Mouse (Mus musculus) MEL (cell line): ENCODE measurements at regions not wholly inside any gene's neighbourhood (a gene's known extent, or its start where the extent isn't known, plus 50 kb on each side); places are given as distances from the start of the nearest gene placed in this dataset.

Experiments used
- DNase-seq: peaks from one replicate; pipeline ENCODE4 v3.0.0; 2011; ENCODE audit warnings: low read depth, low spot score
- H3K27ac ChIP-seq: 2 replicates; pipeline ENCODE4 v1.5.1; 2012; ENCODE audit warnings: low read depth, mild to moderate bottlenecking, control low read depth, low read length, moderate library complexity; ENCODE audit not compliant: control insufficient read depth
- H3K27me3 ChIP-seq, 2 experiments: fragments of 150-350 bp in 1 of 2; sonication (generic) in 1 of 2; 2 replicates each; pipeline ENCODE4 v1.6.1; 2012; ENCODE audit warnings: low read length in 2 of 2, mild to moderate bottlenecking in 2 of 2, improper control_type of control experiment in 1 of 2, moderate library complexity in 1 of 2; ENCODE audit not compliant: insufficient read depth in 2 of 2, control insufficient read depth in 1 of 2
- H3K36me3 ChIP-seq, 2 experiments: 2 replicates each; pipeline ENCODE4 v1.6.1; 2012 to 2014; ENCODE audit warnings: low read length in 2 of 2, improper control_type of control experiment in 1 of 2, inconsistent platforms in 1 of 2, mild to moderate bottlenecking in 1 of 2; ENCODE audit not compliant: insufficient read depth in 2 of 2, control insufficient read depth in 1 of 2
- H3K4me1 ChIP-seq, 2 experiments: fragments of 150-350 bp in 1 of 2; sonication (generic) in 1 of 2; 2 replicates each; pipeline ENCODE4 v1.6.1; 2012; ENCODE audit warnings: low read length in 2 of 2, improper control_type of control experiment in 1 of 2, mild to moderate bottlenecking in 1 of 2; ENCODE audit not compliant: insufficient read depth in 2 of 2, control insufficient read depth in 1 of 2
- H3K4me3 ChIP-seq, 2 experiments: fragments of 150-350 bp in 1 of 2; sonication (generic) in 1 of 2; 2 replicates each; pipeline ENCODE4 v1.5.1; 2012; ENCODE audit warnings: low read depth in 2 of 2, low read length in 2 of 2, mild to moderate bottlenecking in 2 of 2, moderate library complexity in 2 of 2, control low read depth in 1 of 2, improper control_type of control experiment in 1 of 2; ENCODE audit not compliant: control insufficient read depth in 1 of 2, insufficient read depth in 1 of 2
- H3K79me2 ChIP-seq: 2 replicates; pipeline ENCODE4 v1.6.1; 2012; ENCODE audit warnings: mild to moderate bottlenecking, low read length, moderate library complexity; ENCODE audit not compliant: control insufficient read depth, poor library complexity, insufficient read depth
- H3K9ac ChIP-seq: 2 replicates; pipeline ENCODE4 v1.6.1; 2012; ENCODE audit warnings: low read depth, mild to moderate bottlenecking, control low read depth, low read length, moderate library complexity; ENCODE audit not compliant: control insufficient read depth, poor library complexity, severe bottlenecking
- H3K9me3 ChIP-seq: fragments of 150-350 bp; sonication (generic); replicated peaks from 2 replicates; pipeline ENCODE4 v1.6.1; 2012; ENCODE audit warnings: mild to moderate bottlenecking, low read length, improper control_type of control experiment, moderate library complexity; ENCODE audit not compliant: insufficient read depth
- BHLHE40 ChIP-seq: IDR thresholded peaks from 2 replicates; pipeline ENCODE4 v1.6.1; 2012; ENCODE audit warnings: low read depth, mild to moderate bottlenecking, inconsistent platforms, low read length, improper control_type of control experiment, borderline replicate concordance
- CHD2 ChIP-seq: IDR thresholded peaks from 2 replicates; pipeline ENCODE4 v1.6.1; 2011; ENCODE audit warnings: low read length, improper control_type of control experiment
- CTCF ChIP-seq, 3 experiments: IDR thresholded peaks in 2 of 3; conservative IDR thresholded peaks in 1 of 3; 2 replicates each; pipeline ENCODE4 v1.5.1; 2011 to 2012; ENCODE audit warnings: low read length in 3 of 3, low read depth in 2 of 3, mild to moderate bottlenecking in 2 of 3, improper control_type of control experiment in 1 of 3, inconsistent platforms in 1 of 3, mixed read lengths in 1 of 3, moderate library complexity in 1 of 3; ENCODE audit not compliant: control insufficient read depth in 1 of 3, insufficient read depth in 1 of 3, poor library complexity in 1 of 3, severe bottlenecking in 1 of 3
- ELF1 ChIP-seq: IDR thresholded peaks from 2 replicates; pipeline ENCODE4 v1.6.1; 2014; ENCODE audit warnings: low read depth, mild to moderate bottlenecking, inconsistent platforms, low read length, improper control_type of control experiment, moderate library complexity
- EP300 ChIP-seq, 2 experiments: IDR thresholded peaks; 2 replicates each; pipeline ENCODE4 v1.6.1; 2011; ENCODE audit warnings: improper control_type of control experiment in 2 of 2, low read length in 2 of 2, low read depth in 1 of 2, mild to moderate bottlenecking in 1 of 2
- GABPA ChIP-seq: IDR thresholded peaks from 2 replicates; pipeline ENCODE4 v1.6.1; 2012; ENCODE audit warnings: low read depth, mild to moderate bottlenecking, inconsistent platforms, low read length, improper control_type of control experiment, moderate library complexity
- GATA1 ChIP-seq: IDR thresholded peaks from 2 replicates; pipeline ENCODE4 v1.6.1; 2011; ENCODE audit warnings: low read depth, low read length, improper control_type of control experiment
- HCFC1 ChIP-seq: IDR thresholded peaks from 2 replicates; pipeline ENCODE4 v1.6.1; 2012; ENCODE audit warnings: low read depth, mild to moderate bottlenecking, inconsistent platforms, low read length, improper control_type of control experiment, moderate library complexity
- KAT2A ChIP-seq: conservative IDR thresholded peaks from 2 replicates; pipeline ENCODE4 v1.6.1; 2012; ENCODE audit warnings: low read depth, low read length, improper control_type of control experiment, inconsistent platforms
- MAFK ChIP-seq: IDR thresholded peaks from 2 replicates; pipeline ENCODE4 v1.6.1; 2011; ENCODE audit warnings: low read depth, mild to moderate bottlenecking, low read length, improper control_type of control experiment, borderline replicate concordance
- MEF2A ChIP-seq: IDR thresholded peaks from 2 replicates; pipeline ENCODE4 v1.6.1; 2014; ENCODE audit warnings: low read depth, mild to moderate bottlenecking, inconsistent platforms, low read length, improper control_type of control experiment; ENCODE audit not compliant: poor library complexity, insufficient replicate concordance, severe bottlenecking; ENCODE audit errors: extremely low read depth
- NELFE ChIP-seq: IDR thresholded peaks from 2 replicates; pipeline ENCODE4 v1.6.1; 2011; ENCODE audit warnings: low read depth, low read length, improper control_type of control experiment
- POLR2AphosphoS5 ChIP-seq: IDR thresholded peaks from 2 replicates; pipeline ENCODE4 v1.6.1; 2012; ENCODE audit warnings: low read depth, borderline replicate concordance, mild to moderate bottlenecking, inconsistent platforms, low read length, moderate library complexity, mixed read lengths
- RAD21 ChIP-seq: IDR thresholded peaks from 2 replicates; pipeline ENCODE4 v1.6.1; 2011; ENCODE audit warnings: mild to moderate bottlenecking, low read depth, low read length, improper control_type of control experiment
- SMC3 ChIP-seq: IDR thresholded peaks from 2 replicates; pipeline ENCODE4 v1.6.1; 2011; ENCODE audit warnings: low read depth, low read length, improper control_type of control experiment
- TAL1 ChIP-seq: IDR thresholded peaks from 2 replicates; pipeline ENCODE4 v1.6.1; 2012; ENCODE audit warnings: mild to moderate bottlenecking, inconsistent platforms, low read length, moderate library complexity, mixed read lengths
- ZC3H11A ChIP-seq: IDR thresholded peaks from 2 replicates; pipeline ENCODE4 v1.6.1; 2012; ENCODE audit warnings: low read depth, mild to moderate bottlenecking, inconsistent platforms, low read length, improper control_type of control experiment
- ZMIZ1 ChIP-seq: IDR thresholded peaks from 2 replicates; pipeline ENCODE4 v1.6.1; 2012; ENCODE audit warnings: low read depth, mild to moderate bottlenecking, inconsistent platforms, low read length, improper control_type of control experiment, moderate library complexity

DNA sequence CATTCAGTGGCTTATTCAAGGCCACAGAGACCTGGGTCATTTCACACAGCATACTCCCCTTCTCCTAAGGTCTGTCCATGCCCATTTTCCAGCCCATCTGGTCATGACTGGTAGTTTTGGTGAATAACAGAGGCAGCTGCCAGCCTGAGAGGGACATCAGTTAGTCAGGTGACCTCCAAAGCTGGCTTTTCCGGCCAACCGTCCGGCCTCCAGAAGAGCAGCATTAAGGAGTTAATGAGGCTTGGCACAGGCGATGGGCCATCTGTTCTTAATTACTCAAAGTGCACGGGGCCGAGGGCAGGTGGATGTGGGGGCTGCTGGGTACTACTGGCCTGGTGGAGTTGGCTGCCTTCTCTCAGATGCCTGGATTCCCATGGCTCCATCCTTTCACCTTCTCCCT lies 389.7 kb downstream of the Nucb2 start:
- DNase-seq: no peak
- Histone ChIP-seq H3K9ac (no peak overlapping the region), H3K27me3 (no peaks in the 10 kb centered on the region), H3K9me3 (no peaks in the 10 kb centered on the region), H3K79me2 (no peaks in the 10 kb centered on the region), H3K36me3 (no peaks in the 10 kb centered on the region), H3K4me3 (no peak overlapping the region), H3K4me1 (no peaks in the 10 kb centered on the region), H3K27ac (no peak overlapping the region)
- no peak for TF ChIP-seq GABPA
- no peak for TF ChIP-seq ELF1
- no peak for TF ChIP-seq GATA1
- no peak for TF ChIP-seq POLR2AphosphoS5
- TF ChIP-seq HCFC1: no peak
- TF ChIP-seq EP300 (IDR thresholded peaks at IDR 0.05; ENCODE audit: low read depth in 1 of 2, low read length in 2 of 2): no peak
- TF ChIP-seq BHLHE40: no peak
- TF ChIP-seq KAT2A: no peak

GRCm38 (mm10) chr7:116915797-116916196 lies 411.6 kb downstream of the Nucb2 start:
- Histone ChIP-seq H3K4me3 (no peak overlapping the region), H3K36me3 (no peaks in the 10 kb centered on the region), H3K9ac (no peak overlapping the region), H3K27ac (no peak overlapping the region), H3K9me3 (no peaks in the 10 kb centered on the region), H3K4me1 (no peaks in the 10 kb centered on the region), H3K27me3 (no peaks in the 10 kb centered on the region), H3K79me2 (no peaks in the 10 kb centered on the region)
- TF ChIP-seq POLR2AphosphoS5: no peak
- TF ChIP-seq ELF1: no peak
- no peak for TF ChIP-seq CTCF (IDR thresholded peaks at IDR 0.05 in 2 of 3, conservative IDR thresholded peaks at IDR 0.05 in 1 of 3; ENCODE audit: control insufficient read depth in 1 of 3, insufficient read depth in 1 of 3, low read depth in 2 of 3, low read length in 3 of 3, poor library complexity in 1 of 3, severe bottlenecking in 1 of 3)
- TF ChIP-seq ZC3H11A: no peak
- no peak for TF ChIP-seq ZMIZ1
- TF ChIP-seq HCFC1: no peak
- no peak for DNase-seq

GRCm38 (mm10) chr7:116917921-116918670 lies 413.9 kb downstream of the Nucb2 start:
- no peaks in the 10 kb centered on the region for H3K79me2 ChIP-seq

More at GRCm38 (mm10) chr7:116917921-116918670, 413.9 kb downstream of the Nucb2 start:
- Histone ChIP-seq H3K9me3 (no peaks in the 10 kb centered on the region), H3K4me3 (no peak overlapping the region), H3K27ac (no peak overlapping the region), H3K9ac (no peak overlapping the region), H3K27me3 (no peaks in the 10 kb centered on the region), H3K4me1 (no peaks in the 10 kb centered on the region), H3K36me3 (no peaks in the 10 kb centered on the region)
- no peak for DNase-seq
- TF ChIP-seq SMC3 (no peak), RAD21 (no peak), MEF2A (no peak), GATA1 (no peak), EP300 (IDR thresholded peaks at IDR 0.05; ENCODE audit: low read depth in 1 of 2, low read length in 2 of 2) (no peak), MAFK (no peak), NELFE (no peak), CHD2 (no peak), TAL1 (no peak)
